Mouse (Mus musculus) CH12.LX (cell line): ENCODE results near the gene C6. TPM values are rescaled to one million over a fixed set of nuclear protein-coding genes. Genes with fewer than 3 reads are reported as not detected.

Source experiments
- DNase-seq: peaks from one replicate; pipeline ENCODE4 v3.0.0-alpha.2; 2013; ENCODE audit errors: extremely low read depth
- H3K27ac ChIP-seq: 2 replicates; pipeline ENCODE4 v1.5.1; 2012; ENCODE audit warnings: low read depth, mild to moderate bottlenecking, control low read depth, moderate library complexity; ENCODE audit not compliant: insufficient read depth
- H3K27me3 ChIP-seq: replicated peaks from 2 replicates; pipeline ENCODE3; 2012; ENCODE audit warnings: inconsistent platforms
- H3K36me3 ChIP-seq, 2 experiments: replicated peaks in 1 of 2; 2 replicates each; pipeline versions ENCODE3 to v1.6.1; 2012; ENCODE audit warnings: inconsistent platforms in 1 of 2, low read length in 1 of 2, mild to moderate bottlenecking in 1 of 2, mixed read lengths in 1 of 2, moderate library complexity in 1 of 2; ENCODE audit not compliant: control insufficient read depth in 1 of 2, insufficient read depth in 1 of 2
- H3K4me1 ChIP-seq, 2 experiments: 2 replicates each; pipeline ENCODE4 v1.6.1; 2012; ENCODE audit warnings: inconsistent platforms in 1 of 2, moderate library complexity in 1 of 2; ENCODE audit not compliant: insufficient read depth in 2 of 2, control insufficient read depth in 1 of 2
- H3K4me2 ChIP-seq: 2 replicates; pipeline ENCODE4 v1.6.1; 2012; ENCODE audit warnings: low read depth, mild to moderate bottlenecking, control low read depth; ENCODE audit not compliant: poor library complexity, insufficient read depth, severe bottlenecking
- H3K4me3 ChIP-seq, 3 experiments: fragments of 150-350 bp in 1 of 3; sonication (generic) in 1 of 3; replicated peaks in 1 of 3; 2 replicates each; pipeline versions ENCODE3 to v1.5.1; 2011 to 2012; ENCODE audit warnings: low read depth in 2 of 3, low read length in 2 of 3, mild to moderate bottlenecking in 2 of 3, moderate library complexity in 2 of 3, control low read depth in 1 of 3, improper control_type of control experiment in 1 of 3, inconsistent platforms in 1 of 3, mixed read lengths in 1 of 3; ENCODE audit not compliant: poor library complexity in 1 of 3
- H3K79me2 ChIP-seq: replicated peaks from 2 replicates; pipeline ENCODE4 v1.6.1; 2012; ENCODE audit warnings: mild to moderate bottlenecking, moderate library complexity; ENCODE audit not compliant: control insufficient read depth, poor library complexity, insufficient read depth, severe bottlenecking; ENCODE audit errors: extremely low read depth
- H3K9ac ChIP-seq: 2 replicates; pipeline ENCODE4 v1.6.1; 2012; ENCODE audit warnings: low read depth, mild to moderate bottlenecking, control low read depth, moderate library complexity; ENCODE audit not compliant: insufficient read depth
- H3K9me3 ChIP-seq: replicated peaks from 2 replicates; pipeline ENCODE3; 2012; ENCODE audit warnings: low read length, inconsistent platforms, mixed read lengths
- E2F4 ChIP-seq: IDR thresholded peaks from 2 replicates; pipeline ENCODE4 v1.6.1; 2011; ENCODE audit warnings: low read depth, low read length, improper control_type of control experiment; ENCODE audit not compliant: insufficient replicate concordance
- EP300 ChIP-seq: IDR thresholded peaks from 2 replicates; pipeline ENCODE4 v1.6.1; 2011; ENCODE audit warnings: low read length, improper control_type of control experiment
- ETS1 ChIP-seq: conservative IDR thresholded peaks from 2 replicates; pipeline ENCODE4 v1.6.1; 2012; ENCODE audit warnings: low read depth, mild to moderate bottlenecking, inconsistent platforms, low read length, improper control_type of control experiment, moderate library complexity
- GABPA ChIP-seq: IDR thresholded peaks from 2 replicates; pipeline ENCODE4 v1.6.1; 2012; ENCODE audit warnings: low read depth, low read length, improper control_type of control experiment, inconsistent platforms; ENCODE audit not compliant: insufficient replicate concordance
- HCFC1 ChIP-seq: IDR thresholded peaks from 2 replicates; pipeline ENCODE4 v1.6.1; 2012; ENCODE audit warnings: low read depth, mild to moderate bottlenecking, inconsistent platforms, low read length, improper control_type of control experiment
- IRF4 ChIP-seq: IDR thresholded peaks from 2 replicates; pipeline ENCODE4 v1.6.1; 2014; ENCODE audit warnings: low read depth, mild to moderate bottlenecking, inconsistent platforms, low read length, improper control_type of control experiment
- KAT2A ChIP-seq: IDR thresholded peaks from 2 replicates; pipeline ENCODE4 v1.6.1; 2012; ENCODE audit warnings: low read length, improper control_type of control experiment, inconsistent platforms; ENCODE audit not compliant: insufficient replicate concordance
- MEF2A ChIP-seq: IDR thresholded peaks from 2 replicates; pipeline ENCODE4 v1.6.1; 2014; ENCODE audit warnings: low read depth, mild to moderate bottlenecking, inconsistent platforms, low read length, improper control_type of control experiment, borderline replicate concordance
- MYC ChIP-seq: IDR thresholded peaks from 2 replicates; pipeline ENCODE4 v1.6.1; 2011; ENCODE audit warnings: low read depth, mild to moderate bottlenecking, improper control_type of control experiment, low read length
- NELFE ChIP-seq: IDR thresholded peaks from 2 replicates; pipeline ENCODE4 v1.6.1; 2011; ENCODE audit warnings: low read depth, low read length, improper control_type of control experiment
- RCOR1 ChIP-seq: conservative IDR thresholded peaks from 2 replicates; pipeline ENCODE4 v1.6.1; 2012; ENCODE audit warnings: low read depth, mild to moderate bottlenecking, inconsistent platforms, low read length, improper control_type of control experiment
- TBP ChIP-seq: conservative IDR thresholded peaks from 2 replicates; pipeline ENCODE4 v1.6.1; 2011; ENCODE audit warnings: low read depth, low read length, improper control_type of control experiment
- TCF12 ChIP-seq: IDR thresholded peaks from 2 replicates; pipeline ENCODE4 v1.6.1; 2014; ENCODE audit warnings: low read depth, mild to moderate bottlenecking, inconsistent platforms, low read length, improper control_type of control experiment
- UBTF ChIP-seq: IDR thresholded peaks from 2 replicates; pipeline ENCODE4 v1.6.1; 2012; ENCODE audit warnings: low read depth, mild to moderate bottlenecking, inconsistent platforms, low read length, improper control_type of control experiment, moderate library complexity
- USF1 ChIP-seq: IDR thresholded peaks from 2 replicates; pipeline ENCODE4 v1.6.1; 2014; ENCODE audit warnings: low read depth, mild to moderate bottlenecking, inconsistent platforms, low read length, improper control_type of control experiment
- USF2 ChIP-seq: conservative IDR thresholded peaks from 2 replicates; pipeline ENCODE4 v1.6.1; 2011; ENCODE audit warnings: low read depth, low read length, improper control_type of control experiment
- ZNF384 ChIP-seq: IDR thresholded peaks from 2 replicates; pipeline ENCODE4 v1.6.1; 2012; ENCODE audit warnings: low read depth, low read length, improper control_type of control experiment, inconsistent platforms
- dilution Hi-C: fragments of 300-500 bp; cut with MboI; formaldehyde crosslinking; loops from 2 replicates; pipeline ENCODE4 v1.14.3; 2020; ENCODE audit warnings: low sequenced_read_pairs; ENCODE audit not compliant: extremely low pct_unique_long_range_greater_than_20kb, extremely low pct_ligation_motif_present
- in situ Hi-C: fragments of 300-500 bp; cut with MboI; formaldehyde crosslinking; loops from 3 replicates; pipeline ENCODE4 v1.14.3; 2019; ENCODE audit warnings: low sequenced_read_pairs, low pct_ligation_motif_present, low pct_unique_long_range_greater_than_20kb, mixed read lengths
- polyA plus RNA-seq: library from polyadenylated mRNA; unstranded; fragments of >175 nt; gene quantifications from 2 replicates; pipeline ENCODE4 v1.2.1, GENCODE M21; 2012; ENCODE audit warnings: low read depth; ENCODE audit not compliant: insufficient read length
- total RNA-seq, 2 experiments: library from RNA; depleted of rRNA; stranded (reverse); fragments of 300-350 nt in 1 of 2; fragments of >200 nt in 1 of 2; gene quantifications; 2 replicates each; pipeline ENCODE4 v1.2.3; 2012 to 2014

C6 gene
- total and polyA plus RNA-seq, 3 experiments: not detected

DNA sequence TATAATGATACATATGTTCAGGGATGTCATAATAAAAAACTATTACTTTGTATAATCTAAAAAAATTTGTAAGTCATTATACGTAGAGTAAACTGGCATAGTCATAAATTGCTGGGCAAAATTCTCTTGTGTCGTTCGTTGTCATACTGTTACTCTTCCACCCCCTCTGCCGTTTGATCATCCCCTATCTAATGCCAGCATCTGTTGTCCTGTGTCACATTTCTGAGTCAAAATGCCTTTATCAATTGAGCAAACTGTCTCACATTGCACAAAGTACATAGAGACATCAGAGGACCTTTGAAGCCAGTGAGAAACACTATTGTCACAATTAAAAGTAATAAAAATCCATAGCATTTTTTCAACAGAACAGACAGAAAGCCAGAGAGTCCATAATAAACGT lies 88.0 kb downstream of the C6 start:
- Histone ChIP-seq H3K4me3 (no peak overlapping the region), H3K4me2 (no peak overlapping the region), H3K79me2 (no peaks in the 10 kb centered on the region), H3K36me3 (no peaks in the 10 kb centered on the region), H3K9ac (no peak overlapping the region), H3K9me3 (peaks cover 2% of the 10 kb centered on the region), H3K27ac (no peak overlapping the region), H3K4me1 (peaks cover 0 to 11% of the 10 kb centered on the region in 2 experiments; a peak in 2 of 4 replicates), H3K27me3 (no peaks in the 10 kb centered on the region)
- DNase-seq: no peak
- dilution Hi-C loops (no loop called here), in situ Hi-C loops (no loop called here)
- TF ChIP-seq TCF12 (no peak), KAT2A (no peak), HCFC1 (no peak), USF1 (no peak), EP300 (no peak), MEF2A (no peak)

DNA sequence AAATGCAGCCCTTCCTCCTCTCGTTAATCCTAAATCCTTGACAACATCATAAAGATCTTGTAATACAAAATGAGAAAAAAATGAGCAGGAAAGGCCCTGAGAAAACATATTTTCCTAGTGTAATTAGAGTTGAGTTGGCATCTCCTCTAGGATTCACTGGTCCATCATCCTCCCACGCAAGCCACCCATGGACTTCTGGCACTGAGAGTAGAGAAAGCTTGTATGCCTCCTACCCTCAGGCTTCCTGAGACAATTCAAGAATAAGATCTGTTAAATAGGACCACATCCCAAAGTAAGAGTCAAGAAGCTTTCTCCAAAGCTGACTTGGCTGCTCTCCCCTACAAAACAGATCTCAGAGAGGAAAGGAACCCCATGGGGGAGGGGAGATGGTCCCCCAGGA lies 88.7 kb downstream of the C6 start:
- no peaks in the 10 kb centered on the region for H3K36me3 ChIP-seq
- no peak for TF ChIP-seq GABPA
- TF ChIP-seq ETS1: no peak
- TF ChIP-seq MYC: no peak
- TF ChIP-seq IRF4: no peak
- TF ChIP-seq NELFE: no peak
- no peak for TF ChIP-seq USF2
- no peak for TF ChIP-seq UBTF
- TF ChIP-seq ZNF384: no peak
- TF ChIP-seq E2F4: no peak
- TF ChIP-seq RCOR1: no peak
- TF ChIP-seq TBP: no peak
- TF ChIP-seq EP300: no peak
- H3K27ac ChIP-seq: no peak overlapping the region
- H3K4me1 ChIP-seq: peaks cover 0 to 11% of the 10 kb centered on the region in 2 experiments; a peak in 2 of 4 replicates
- no peaks in the 10 kb centered on the region for H3K27me3 ChIP-seq
- H3K9ac ChIP-seq: no peak overlapping the region
- dilution Hi-C loops: no loop called here
- peaks cover 2% of the 10 kb centered on the region for H3K9me3 ChIP-seq
- H3K4me3 ChIP-seq: no peak overlapping the region
- H3K79me2 ChIP-seq: no peaks in the 10 kb centered on the region
- in situ Hi-C loops: no loop called here
- H3K4me2 ChIP-seq: no peak overlapping the region
- DNase-seq: no peak
